Mouse (Mus musculus) megakaryocyte, embryonic 14.5 days (primary cell): ENCODE results near the gene Eef1a2.

Experiments used
- FLI1 ChIP-seq: IDR thresholded peaks from 2 replicates; pipeline ENCODE4 v1.6.1; 2012; ENCODE audit warnings: low read length, inconsistent platforms, mixed read lengths
- GATA1 ChIP-seq: IDR thresholded peaks from 3 replicates; pipeline ENCODE4 v1.6.1; 2012; ENCODE audit warnings: mixed read lengths, low read length, inconsistent platforms, borderline replicate concordance

DNA sequence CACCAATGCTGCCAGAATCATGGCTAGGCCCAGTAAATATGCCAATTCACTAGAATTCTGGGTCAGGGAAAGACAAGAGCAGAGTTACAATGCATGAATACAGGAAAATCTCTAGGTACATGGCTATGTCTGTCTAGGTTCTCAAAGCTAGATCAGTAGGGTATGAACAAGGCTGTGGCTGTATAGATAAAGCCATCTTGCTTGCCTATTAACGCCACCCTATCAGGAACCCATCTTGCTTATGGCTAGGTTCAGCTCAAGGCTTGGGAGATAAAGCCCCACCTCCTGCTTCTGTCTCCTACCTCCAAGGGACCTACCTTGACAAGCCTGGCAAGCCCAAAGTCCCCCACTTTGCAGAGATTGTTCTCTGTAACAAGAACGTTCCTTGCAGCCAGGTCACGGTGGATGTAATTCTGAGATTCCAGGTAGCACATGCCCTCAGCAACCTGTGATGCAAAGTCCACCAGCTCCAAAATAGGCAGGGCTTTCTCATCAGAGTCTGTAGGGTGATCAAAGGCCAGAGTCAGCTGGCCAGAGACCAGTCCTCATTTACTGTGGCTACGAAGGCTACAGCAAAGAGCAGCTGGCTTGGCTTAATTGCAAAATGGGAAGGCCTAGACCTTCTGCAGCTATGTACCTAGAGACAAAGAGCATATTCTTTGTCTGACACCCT is 40.0 kb upstream of the Eef1a2 start:
- TF ChIP-seq GATA1, result no peak
- TF ChIP-seq FLI1, result no peak
